ENCODE assay signal across 8 mouse cellular contexts in the genomic region with DNA sequence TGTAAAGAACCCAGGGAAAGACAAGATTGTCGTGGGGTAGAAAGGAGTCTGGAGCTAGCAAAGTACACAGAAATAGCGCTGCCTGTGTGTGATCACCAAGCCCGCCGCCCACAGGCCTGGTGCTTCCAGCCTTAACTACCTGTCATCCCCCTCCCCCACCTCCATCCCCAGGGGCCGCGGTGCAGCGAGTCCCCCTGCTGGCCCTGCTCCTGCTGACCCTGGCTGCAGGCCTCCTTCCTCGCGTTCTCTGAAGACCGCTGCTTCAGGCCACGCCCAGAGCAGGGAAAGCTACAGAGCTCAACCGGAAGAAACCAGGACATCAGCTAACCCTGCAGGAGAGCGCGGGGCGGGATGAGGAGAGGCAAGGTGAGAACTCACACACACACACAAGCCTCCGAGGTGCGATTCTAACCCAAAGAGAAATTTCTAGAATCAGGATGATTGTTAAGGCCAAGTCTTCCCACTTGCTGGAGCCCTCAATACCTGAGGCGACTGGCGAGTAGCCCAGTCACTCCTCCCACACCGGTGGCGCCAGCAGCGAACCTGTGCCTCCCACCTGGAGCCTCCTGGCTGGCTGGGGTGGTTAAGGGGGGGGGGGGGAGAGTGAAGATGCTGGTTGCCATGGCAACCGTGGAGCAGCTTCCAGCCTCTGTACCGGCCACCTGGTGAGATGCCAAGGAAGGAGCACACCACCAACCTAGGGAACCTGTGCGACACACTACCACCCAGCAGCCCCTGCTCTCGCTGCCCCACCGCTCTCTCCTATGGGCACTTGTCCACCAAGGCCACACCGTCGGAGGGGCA. TPM values are rescaled to one million over a fixed set of nuclear protein-coding genes. Genes with fewer than 3 reads are reported as not detected.
DNase-seq lines count a peak whose midpoint lies in the region; ATAC-seq lines count a peak whose summit lies in the region.

No protein-coding gene starts in this region.

- H3K4me2 ChIP-seq in stomach, embryonic 16.5 days (ENCODE audit: low read depth, low read length) = peak overlapping the region; percentile 53

- peak overlapping the region; percentile 64 for H3K27ac ChIP-seq in hindbrain, embryonic 10.5 days
- peak overlapping the region; percentile 59 for H3K27ac ChIP-seq in midbrain, embryonic 10.5 days (replicated peaks)
- H3K27ac ChIP-seq in stomach, embryonic 16.5 days (ENCODE audit: low read length) = no peak overlapping the region

- DNase-seq in ovary, adult 18-20 months (ENCODE audit: low spot score) = peak; percentile 22
- no peak for DNase-seq in ovary, postnatal 10 days (ENCODE audit: low spot score)
- DNase-seq in embryo, embryonic 11 days = peak; percentile 85
- DNase-seq in hindbrain, embryonic 10.5 days (ENCODE audit: low spot score) = peak; percentile 65
- DNase-seq in left cerebral cortex, postnatal 25 days (ENCODE audit: low spot score in 2 of 2) = peak; percentile 76 to 95
- DNase-seq in midbrain, embryonic 10.5 days (ENCODE audit: low spot score) = peak; percentile 71

- 11% methylated on average over 29 of the region's 29 CpGs for WGBS in hindbrain, embryonic 10.5 days
- 12% methylated on average over 29 of the region's 29 CpGs for WGBS in midbrain, embryonic 10.5 days
- 13% methylated on average over 29 of the region's 29 CpGs for WGBS in stomach, embryonic 16.5 days

- H3K36me3 ChIP-seq in hindbrain, embryonic 10.5 days = no peaks in the 10 kb centered on the region
- H3K36me3 ChIP-seq in midbrain, embryonic 10.5 days = no peaks in the 10 kb centered on the region
- H3K36me3 ChIP-seq in stomach, embryonic 16.5 days (ENCODE audit: control insufficient read depth, insufficient read depth, low read length) = no peaks in the 10 kb centered on the region

- peak overlapping the region; percentile 14 for H3K9ac ChIP-seq in stomach, embryonic 16.5 days (ENCODE audit: low read length)

- peaks cover 22% of the 10 kb centered on the region for H3K27me3 ChIP-seq in hindbrain, embryonic 10.5 days (ENCODE audit: insufficient read depth, poor library complexity, severe bottlenecking)
- peaks cover 17% of the 10 kb centered on the region; the same call in 1 of the 2 replicates for H3K27me3 ChIP-seq in midbrain, embryonic 10.5 days (ENCODE audit: low read depth, poor library complexity, severe bottlenecking)
- H3K27me3 ChIP-seq in stomach, embryonic 16.5 days (ENCODE audit: control insufficient read depth, insufficient read depth, low read length) = no peaks in the 10 kb centered on the region

- peak; percentile 63; the same call in 1 of the 2 replicates for ATAC-seq in stomach, embryonic 16.5 days (ENCODE audit: insufficient read depth, low FRiP score)
- no peak for ATAC-seq in inflammation-experienced regulatory T-cells, adult 6 months

- peak overlapping the region; percentile 45 for H3K4me3 ChIP-seq in hindbrain, embryonic 10.5 days
- H3K4me3 ChIP-seq in midbrain, embryonic 10.5 days = peak overlapping the region; percentile 47
- H3K4me3 ChIP-seq in stomach, embryonic 16.5 days (replicated peaks; ENCODE audit: low read length) = peak overlapping the region; percentile 14

- intact Hi-C loops in left cerebral cortex, postnatal 25 days (cut with DNase I) = no loop called here

- H3K4me1 ChIP-seq in hindbrain, embryonic 10.5 days (replicated peaks) = peaks cover 35% of the 10 kb centered on the region
- peaks cover 23% of the 10 kb centered on the region for H3K4me1 ChIP-seq in midbrain, embryonic 10.5 days
- H3K4me1 ChIP-seq in stomach, embryonic 16.5 days (ENCODE audit: control insufficient read depth, insufficient read depth, low read length) = 0 out of 2 replicates have a peak, but pooled peaks cover 4% of the 10 kb centered on the region

- H3K9me3 ChIP-seq in hindbrain, embryonic 10.5 days = peaks cover 9% of the 10 kb centered on the region; the same call in 1 of the 2 replicates
- peaks cover 8% of the 10 kb centered on the region; the same call in 1 of the 2 replicates for H3K9me3 ChIP-seq in midbrain, embryonic 10.5 days (replicated peaks)
- peaks cover 4% of the 10 kb centered on the region; the same call in 1 of the 2 replicates for H3K9me3 ChIP-seq in stomach, embryonic 16.5 days (replicated peaks; ENCODE audit: control insufficient read depth, low read length)

RNA-seq across cellular contexts. Expression of a gene that starts 18.6 kb away (rescaled TPM):
- 0.07 and 0.20 TPM in 2 replicates for polyA plus RNA-seq in hindbrain, embryonic 10.5 days (2016; fragmentation: Nextera tagmentation; extraction: Ambion mirVana)
- under 1 TPM; 0.30 to 0.55 TPM for total RNA-seq in left cerebral cortex, postnatal 25 days (2021)
- 0.10 TPM in 1 of 2 replicates, not detected in the other for polyA plus RNA-seq in midbrain, embryonic 10.5 days (2016; fragmentation: Nextera tagmentation; extraction: Ambion mirVana)
- 4.8 and 6.1 TPM in 2 replicates for polyA plus RNA-seq in stomach, embryonic 16.5 days (2015; fragmentation: Nextera tagmentation; extraction: Ambion mirVana)
- not detected for polyA plus RNA-seq in inflammation-experienced regulatory T-cells, adult 6 months (2017; shearing (Covaris generic))

RNA-seq across cellular contexts. Expression of a gene that starts 36.5 kb away (rescaled TPM):
- 1.6 and 2.0 TPM in 2 replicates for polyA plus RNA-seq in hindbrain, embryonic 10.5 days (2016; fragmentation: Nextera tagmentation; extraction: Ambion mirVana)
- total RNA-seq in left cerebral cortex, postnatal 25 days (2021) = 10 to 100 TPM; 23.3 to 25.1 TPM
- polyA plus RNA-seq in midbrain, embryonic 10.5 days (2016; fragmentation: Nextera tagmentation; extraction: Ambion mirVana) = 1.4 and 1.8 TPM in 2 replicates
- polyA plus RNA-seq in stomach, embryonic 16.5 days (2015; fragmentation: Nextera tagmentation; extraction: Ambion mirVana) = 0.96 and 1.5 TPM in 2 replicates
- under 1 TPM in 1 of 3 experiments, not detected in 2; 0.36 TPM for polyA plus RNA-seq in inflammation-experienced regulatory T-cells, adult 6 months (2017; shearing (Covaris generic))

RNA-seq across cellular contexts. Expression of a gene that starts 51.1 kb away (rescaled TPM):
- polyA plus RNA-seq in hindbrain, embryonic 10.5 days (2016; fragmentation: Nextera tagmentation; extraction: Ambion mirVana) = 91.4 and 104 TPM in 2 replicates
- total RNA-seq in left cerebral cortex, postnatal 25 days (2021) = 10 to 100 TPM; 45.3 to 47.3 TPM
- polyA plus RNA-seq in midbrain, embryonic 10.5 days (2016; fragmentation: Nextera tagmentation; extraction: Ambion mirVana) = 92.8 TPM in 2 replicates
- polyA plus RNA-seq in stomach, embryonic 16.5 days (2015; fragmentation: Nextera tagmentation; extraction: Ambion mirVana) = 81.6 and 84.9 TPM in 2 replicates
- polyA plus RNA-seq in inflammation-experienced regulatory T-cells, adult 6 months (2017; shearing (Covaris generic)) = 10 to 100 TPM in 1 of 3 experiments, 1 to 10 TPM in 1, under 1 TPM in 1; 0.54 to 12.2 (median 3.0) TPM

RNA-seq across cellular contexts. Expression of a gene that starts 51.1 kb away (rescaled TPM):
- 122 and 135 TPM in 2 replicates for polyA plus RNA-seq in hindbrain, embryonic 10.5 days (2016; fragmentation: Nextera tagmentation; extraction: Ambion mirVana)
- 10 to 100 TPM; 50.9 to 53.8 TPM for total RNA-seq in left cerebral cortex, postnatal 25 days (2021)
- polyA plus RNA-seq in midbrain, embryonic 10.5 days (2016; fragmentation: Nextera tagmentation; extraction: Ambion mirVana) = 141 and 147 TPM in 2 replicates
- polyA plus RNA-seq in stomach, embryonic 16.5 days (2015; fragmentation: Nextera tagmentation; extraction: Ambion mirVana) = 89.5 and 97.9 TPM in 2 replicates
- 10 to 100 TPM; 27.3 to 45.9 (median 35.4) TPM for polyA plus RNA-seq in inflammation-experienced regulatory T-cells, adult 6 months (2017; shearing (Covaris generic))
